Mouse (Mus musculus) limb, embryonic 12.5 days (tissue): ENCODE results near the gene Vgll2. TPM values are rescaled to one million over a fixed set of nuclear protein-coding genes. Genes with fewer than 3 reads are reported as not detected.

Experiments used
- ATAC-seq: fragments of 200-750 bp; cut with Nextera tagmentation; 2 replicates; pipeline ENCODE4 v1.8.0; 2017; ENCODE audit warnings: low read depth, moderate TSS enrichment; ENCODE audit not compliant: insufficient number of reproducible peaks, insufficient read depth, low FRiP score, low TSS enrichment
- H3K27ac ChIP-seq: fragments of 300-500 bp; sonication (generic); 2 replicates; pipeline ENCODE4 v1.5.1; 2016; ENCODE audit warnings: mild to moderate bottlenecking, moderate library complexity
- H3K27me3 ChIP-seq: fragments of 300-500 bp; sonication (generic); 2 replicates; pipeline ENCODE4 v1.6.1; 2016; ENCODE audit warnings: mild to moderate bottlenecking, moderate library complexity
- H3K36me3 ChIP-seq: fragments of 300-500 bp; sonication (generic); 2 replicates; pipeline ENCODE4 v1.6.1; 2016; ENCODE audit warnings: mild to moderate bottlenecking, moderate library complexity
- H3K4me1 ChIP-seq: fragments of 300-500 bp; sonication (generic); replicated peaks from 2 replicates; pipeline ENCODE4 v1.6.1; 2016
- H3K4me2 ChIP-seq: fragments of 300-500 bp; sonication (generic); 2 replicates; pipeline ENCODE4 v1.6.1; 2016; ENCODE audit warnings: mild to moderate bottlenecking, moderate library complexity
- H3K4me3 ChIP-seq: fragments of 300-500 bp; sonication (generic); replicated peaks from 2 replicates; pipeline ENCODE4 v1.5.1; 2016; ENCODE audit warnings: mild to moderate bottlenecking
- H3K9ac ChIP-seq: fragments of 300-500 bp; sonication (generic); replicated peaks from 2 replicates; pipeline ENCODE4 v1.6.1; 2016; ENCODE audit warnings: mild to moderate bottlenecking, moderate library complexity
- H3K9me3 ChIP-seq: fragments of 300-500 bp; sonication (generic); 2 replicates; pipeline ENCODE4 v1.6.1; 2016; ENCODE audit warnings: mild to moderate bottlenecking, moderate library complexity
- WGBS: fragments of 180-500 bp; shearing (Covaris S2); methylation state at CpG from one replicate; pipeline ENCODE4 v1.1.7; 2016; 5-methylcytosine and 5-hydroxymethylcytosine counted together
- polyA plus RNA-seq: library from polyadenylated mRNA; unstranded; fragments of >200 nt; fragmentation: Nextera tagmentation; extraction: Ambion mirVana; gene quantifications from 2 replicates; pipeline ENCODE4 v1.2.1, GENCODE M21; 2016

Gene Vgll2
- polyA plus RNA-seq, 1 experiment from 2014 or later: 26.3 TPM

DNA sequence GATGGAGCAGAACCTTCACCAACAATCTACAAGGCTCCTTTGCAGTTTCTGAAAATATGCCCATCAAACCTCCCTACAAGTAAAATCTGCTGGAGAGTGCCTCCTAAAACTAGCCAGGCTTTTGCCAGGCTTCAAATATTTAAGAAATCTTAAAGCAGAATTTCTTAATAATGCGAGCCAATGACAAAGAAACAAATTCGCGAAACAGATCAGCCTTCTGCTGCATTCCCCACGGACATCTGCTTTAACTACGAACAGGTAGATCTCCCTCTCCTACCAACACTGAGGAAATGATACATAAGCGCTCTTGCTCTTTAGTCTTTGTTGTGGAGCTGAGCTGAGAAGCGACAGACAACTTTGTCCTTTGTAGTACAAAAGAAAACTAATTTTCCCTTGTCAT is 3.5 kb downstream of the Vgll2 start:
- H3K36me3 ChIP-seq: no peaks in the 10 kb centered on the region
- no peak for ATAC-seq
- no peak overlapping the region for H3K27ac ChIP-seq
- H3K4me2 ChIP-seq: no peak overlapping the region
- peaks cover 92% of the 10 kb centered on the region for H3K27me3 ChIP-seq
- no peak overlapping the region for H3K4me3 ChIP-seq
- no peaks in the 10 kb centered on the region for H3K9me3 ChIP-seq
- no peak overlapping the region for H3K9ac ChIP-seq
- WGBS: 8% methylated on average over 7 of the region's 7 CpGs
- peaks cover 25% of the 10 kb centered on the region for H3K4me1 ChIP-seq

- Histone ChIP-seq H3K27me3 (peaks cover 91% of the 10 kb centered on the region), H3K36me3 (no peaks in the 10 kb centered on the region), H3K9me3 (no peaks in the 10 kb centered on the region), H3K27ac (0 out of 2 replicates have a peak overlapping the region, but pooled peaks have one; percentile 45), H3K4me2 (peak overlapping the region; percentile 71), H3K4me1 (peaks cover 20% of the 10 kb centered on the region), H3K4me3 (peak overlapping the region; percentile 44), H3K9ac (peak overlapping the region; percentile 59)
- peak; percentile 49 for ATAC-seq
- WGBS: 2% methylated on average over 67 of the region's 68 CpGs
These were observed 5.1 kb downstream of the Vgll2 start for GRCm38 (mm10) chr10:52027161-52028035.

GRCm38 (mm10) chr10:52028561-52029370 is 6.5 kb downstream of the Vgll2 start:
- no peak overlapping the region for H3K4me2 ChIP-seq
- whole genome bisulfite sequencing: 2% methylated on average over 11 of the region's 11 CpGs

GRCm38 (mm10) chr10:52029421-52030080 is 7.2 kb downstream of the Vgll2 start:
- no peak overlapping the region for H3K4me2 ChIP-seq
- H3K4me1 ChIP-seq: peaks cover 9% of the 10 kb centered on the region
- no peaks in the 10 kb centered on the region for H3K36me3 ChIP-seq
- no peaks in the 10 kb centered on the region for H3K9me3 ChIP-seq
- WGBS: 2% methylated on average over 10 of the region's 10 CpGs
- H3K27me3 ChIP-seq: peaks cover 72% of the 10 kb centered on the region
- H3K4me3 ChIP-seq: no peak overlapping the region
- ATAC-seq: 0 out of 2 replicates have a peak, but pooled peaks have one; percentile 34
- H3K9ac ChIP-seq: no peak overlapping the region
- H3K27ac ChIP-seq: no peak overlapping the region

More at GRCm38 (mm10) chr10:52028561-52029370, 6.5 kb downstream of the Vgll2 start:
- H3K27me3 ChIP-seq: peaks cover 80% of the 10 kb centered on the region
- H3K27ac ChIP-seq: no peak overlapping the region
- no peak overlapping the region for H3K9ac ChIP-seq
- peaks cover 9% of the 10 kb centered on the region for H3K4me1 ChIP-seq
- no peaks in the 10 kb centered on the region for H3K36me3 ChIP-seq
- no peak overlapping the region for H3K4me3 ChIP-seq
- no peak for ATAC-seq
- no peaks in the 10 kb centered on the region for H3K9me3 ChIP-seq

GRCm38 (mm10) chr10:52033729-52034128 is 11.4 kb downstream of the Vgll2 start:
- no peak for ATAC-seq
- H3K27me3 ChIP-seq: peaks cover 35% of the 10 kb centered on the region
- H3K36me3 ChIP-seq: no peaks in the 10 kb centered on the region
- H3K9me3 ChIP-seq: no peaks in the 10 kb centered on the region
- no peak overlapping the region for H3K9ac ChIP-seq
- no peak overlapping the region for H3K4me3 ChIP-seq
- no peaks in the 10 kb centered on the region; the same call in 1 of the 2 replicates for H3K4me1 ChIP-seq
- no peak overlapping the region for H3K27ac ChIP-seq
- no peak overlapping the region for H3K4me2 ChIP-seq

GRCm38 (mm10) chr10:52039392-52039791 is 17.1 kb downstream of the Vgll2 start:
- 66% methylated on average over 1 of the region's 1 CpGs for WGBS

GRCm38 (mm10) chr10:52043086-52043485 is 20.8 kb downstream of the Vgll2 start:
- peaks cover 6% of the 10 kb centered on the region; the same call in 1 of the 2 replicates for H3K27me3 ChIP-seq
- H3K9ac ChIP-seq: no peak overlapping the region
- 78% methylated on average over 5 of the region's 5 CpGs for WGBS
- no peaks in the 10 kb centered on the region for H3K9me3 ChIP-seq
- no peak for ATAC-seq
- H3K27ac ChIP-seq: no peak overlapping the region
- no peak overlapping the region for H3K4me3 ChIP-seq
- H3K36me3 ChIP-seq: no peaks in the 10 kb centered on the region
- no peaks in the 10 kb centered on the region for H3K4me1 ChIP-seq
- no peak overlapping the region for H3K4me2 ChIP-seq

More at GRCm38 (mm10) chr10:52039392-52039791, 17.1 kb downstream of the Vgll2 start:
- Histone ChIP-seq H3K9ac (no peak overlapping the region), H3K4me2 (no peak overlapping the region), H3K9me3 (no peaks in the 10 kb centered on the region), H3K36me3 (no peaks in the 10 kb centered on the region), H3K27me3 (0 out of 2 replicates have a peak, but pooled peaks cover 3% of the 10 kb centered on the region), H3K27ac (no peak overlapping the region), H3K4me1 (no peaks in the 10 kb centered on the region), H3K4me3 (no peak overlapping the region)
- no peak for ATAC-seq

GRCm38 (mm10) chr10:52048287-52048686 is 26.0 kb downstream of the Vgll2 start:
- no peak for ATAC-seq
- WGBS: 69% methylated on average over 3 of the region's 3 CpGs
- Histone ChIP-seq H3K4me1 (no peaks in the 10 kb centered on the region), H3K27ac (no peak overlapping the region), H3K27me3 (peaks cover 3% of the 10 kb centered on the region; the same call in 1 of the 2 replicates), H3K4me3 (no peak overlapping the region), H3K36me3 (no peaks in the 10 kb centered on the region), H3K4me2 (no peak overlapping the region), H3K9ac (no peak overlapping the region), H3K9me3 (no peaks in the 10 kb centered on the region)

DNA sequence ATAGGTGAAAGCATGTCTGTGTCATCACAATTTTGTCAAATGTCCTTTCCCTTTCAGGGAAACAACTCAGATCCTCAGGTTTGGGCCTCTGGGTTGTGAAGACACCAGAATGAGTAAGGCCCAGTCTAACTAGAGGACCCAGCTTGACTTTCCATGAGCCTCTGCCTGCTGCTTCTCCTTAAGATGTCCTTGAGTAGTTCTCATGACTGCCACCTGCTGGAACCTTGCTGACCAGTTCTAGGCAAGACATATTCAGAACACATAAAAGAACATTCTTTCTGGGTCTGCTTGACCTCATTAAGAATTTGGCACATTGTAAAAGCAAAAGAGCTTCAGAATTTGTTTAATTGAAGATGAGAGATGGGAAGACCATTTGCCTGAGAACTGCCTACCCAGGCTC is 50.2 kb downstream of the Vgll2 start:
- Histone ChIP-seq H3K4me3 (no peak overlapping the region), H3K27ac (no peak overlapping the region)

More for the DNA sequence above, 50.2 kb downstream of the Vgll2 start:
- no peaks in the 10 kb centered on the region for H3K4me1 ChIP-seq
- ATAC-seq: 0 out of 2 replicates have a peak, but pooled peaks have one; percentile 52
- H3K9me3 ChIP-seq: no peaks in the 10 kb centered on the region
- no peak overlapping the region for H3K4me2 ChIP-seq
- no peak overlapping the region for H3K9ac ChIP-seq
- H3K36me3 ChIP-seq: no peaks in the 10 kb centered on the region
- H3K27me3 ChIP-seq: no peaks in the 10 kb centered on the region
